Mouse (Mus musculus) testis, adult 2 months (tissue): ENCODE data around the gene Ubtd2.

ENCODE experiments used
- CTCF ChIP-seq: fragments of 200-500 bp; IDR thresholded peaks from 2 replicates; pipeline ENCODE4 v1.5.1; 2012; ENCODE audit warnings: low read depth, mild to moderate bottlenecking, inconsistent platforms, low read length, moderate library complexity; ENCODE audit not compliant: control insufficient read depth, insufficient read depth, insufficient replicate concordance
- POLR2A ChIP-seq: fragments of 200-500 bp; IDR thresholded peaks from 2 replicates; pipeline ENCODE4 v1.6.1; 2012; ENCODE audit warnings: low read depth, mild to moderate bottlenecking, inconsistent platforms, low read length, moderate library complexity; ENCODE audit not compliant: control insufficient read depth

- TF ChIP-seq POLR2A, result no peak
- no peak for TF ChIP-seq CTCF
Measured at GRCm38 (mm10) chr11:32486621-32487020, 31.5 kb downstream of the Ubtd2 start.
